Mouse (Mus musculus) layer of hippocampus, adult 2 months (tissue): ENCODE measurements around the gene Gsta2. TPM values are rescaled to one million over a fixed set of nuclear protein-coding genes. Genes with fewer than 3 reads are reported as not detected.
"Not testable (repeated sequence)": the region's sequence is repeated elsewhere in the genome, so short reads cannot be mapped to it uniquely, and the experiment has no call there.

Experiments
- DNase-seq, 2 experiments: peaks; one replicate each; pipeline ENCODE4 v3.0.0; 2022; ENCODE audit warnings: low spot score in 2 of 2
- H3K27ac ChIP-seq: fragments of 200-600 bp; 2 replicates; pipeline ENCODE4 v1.8.1; 2022
- H3K4me3 ChIP-seq: fragments of 200-600 bp; 2 replicates; pipeline ENCODE4 v1.8.1; 2022; ENCODE audit warnings: mild to moderate bottlenecking
- CTCF ChIP-seq: fragments of 200-600 bp; conservative IDR thresholded peaks from 2 replicates; pipeline ENCODE4 v1.8.1; 2022; ENCODE audit warnings: antibody characterized with exemption, mild to moderate bottlenecking, moderate library complexity
- total RNA-seq, 2 experiments: library from RNA; stranded (reverse); gene quantifications; 2 replicates each; pipeline ENCODE4 v1.2.3; 2021

The Gsta2 gene
- total RNA-seq, 2 experiments from 2014 or later, result not detected

DNA sequence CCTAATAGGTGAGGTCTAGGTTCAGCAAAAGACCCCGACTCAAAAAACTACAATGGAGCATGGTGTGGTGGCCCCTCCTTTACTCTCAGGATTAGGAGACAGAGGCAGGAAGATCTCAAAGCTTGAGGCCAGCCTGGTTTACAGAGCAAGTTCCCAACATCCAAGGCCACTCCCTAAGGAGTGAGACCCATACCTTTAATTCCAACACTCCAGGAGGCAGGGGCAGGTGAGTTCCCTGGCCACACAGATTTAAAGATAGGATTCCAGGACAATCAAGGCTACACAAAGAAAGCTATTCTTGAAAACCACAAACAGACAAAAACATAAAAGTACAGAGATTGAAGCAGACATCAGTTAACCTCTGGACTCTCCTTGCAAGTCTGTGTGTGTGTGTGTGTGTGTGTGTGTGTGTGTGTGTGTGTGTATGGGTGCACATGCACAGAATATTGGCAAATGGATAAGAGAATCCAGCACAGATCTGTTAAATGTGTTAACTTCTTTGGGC is 19.3 kb upstream of the Gsta2 start:
- H3K4me3 ChIP-seq, result no peak overlapping the region
- no peak for TF ChIP-seq CTCF
- H3K27ac ChIP-seq, result no peak overlapping the region
- no peak for DNase-seq

DNA sequence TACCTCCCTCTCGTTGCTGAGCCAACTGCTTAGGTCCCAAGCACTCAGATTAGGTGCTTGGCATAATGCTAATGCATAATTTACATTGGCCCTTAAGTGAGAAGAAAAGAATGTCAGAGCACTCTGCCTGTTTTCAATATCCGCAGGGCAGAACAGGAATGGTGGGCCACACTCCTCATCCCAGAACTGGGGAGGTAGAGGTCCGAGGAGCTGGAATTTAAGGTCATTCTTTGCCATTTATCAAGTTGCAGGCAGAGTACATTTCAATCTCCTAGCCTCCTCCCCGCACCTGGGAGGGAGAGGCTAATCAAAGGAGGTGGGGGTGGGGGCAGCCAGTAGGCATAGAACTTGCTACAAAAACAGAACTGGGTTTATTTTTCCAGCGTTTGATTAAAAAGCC is 18.8 kb upstream of the Gsta2 start:
- Histone ChIP-seq H3K27ac (no peak overlapping the region), H3K4me3 (no peak overlapping the region)
- TF ChIP-seq CTCF, result no peak
- DNase-seq, result no peak

DNA sequence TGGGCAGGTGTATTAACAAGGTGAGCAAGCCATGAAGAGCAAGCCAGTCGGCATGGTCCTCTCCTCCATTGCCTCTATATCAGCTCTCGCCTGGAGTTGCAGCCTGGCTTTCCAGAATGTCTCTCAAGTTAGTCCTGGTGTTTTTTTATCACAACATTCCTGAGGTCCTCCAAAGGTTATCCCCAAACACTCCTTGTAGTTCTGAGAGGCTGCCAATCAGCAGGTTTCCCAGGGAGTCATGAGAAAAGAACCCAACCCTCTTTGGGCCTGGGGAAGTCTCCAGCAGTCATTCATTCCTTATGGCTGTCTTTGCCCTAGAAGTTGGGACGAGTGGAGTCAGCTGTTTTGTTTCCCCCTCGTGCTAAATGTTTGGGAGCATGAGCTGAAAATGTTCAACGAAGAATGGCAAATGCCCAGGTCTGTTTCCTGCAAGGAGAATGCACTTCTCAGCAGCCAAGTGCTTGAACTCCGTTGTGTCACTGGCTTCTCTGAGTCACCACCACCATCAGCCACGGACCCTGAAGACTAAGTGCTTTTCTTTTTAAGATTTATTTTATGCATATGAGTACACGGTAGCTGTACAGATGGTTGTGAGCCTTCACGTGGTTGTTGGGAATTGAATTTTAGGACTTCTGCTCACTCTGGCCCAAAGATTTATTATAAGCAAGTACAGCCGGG is 17.4 kb upstream of the Gsta2 start:
- no peak for DNase-seq
- Histone ChIP-seq H3K27ac (no peak overlapping the region), H3K4me3 (no peak overlapping the region)
- TF ChIP-seq CTCF, result no peak

DNA sequence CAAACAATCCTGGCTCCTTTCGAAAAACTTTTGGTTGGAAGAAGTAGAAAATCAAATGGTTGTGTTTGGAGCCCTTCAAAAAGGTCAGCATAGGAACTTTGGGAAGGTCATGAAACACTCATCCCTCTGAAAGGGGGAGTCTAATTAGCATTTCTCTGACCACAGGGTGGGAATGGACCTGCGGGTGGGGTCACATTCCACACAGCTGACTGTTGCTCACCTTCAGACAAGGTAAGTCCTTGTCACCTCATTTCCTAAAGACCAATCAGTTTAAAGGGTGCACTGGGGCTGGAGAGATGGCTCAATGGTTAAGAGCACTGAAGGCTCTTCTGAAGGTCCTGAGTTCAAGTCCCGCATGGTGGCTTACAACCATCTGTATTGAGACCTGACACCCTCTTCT is 15.9 kb upstream of the Gsta2 start:
- H3K4me3 ChIP-seq, result no peak overlapping the region

DNA sequence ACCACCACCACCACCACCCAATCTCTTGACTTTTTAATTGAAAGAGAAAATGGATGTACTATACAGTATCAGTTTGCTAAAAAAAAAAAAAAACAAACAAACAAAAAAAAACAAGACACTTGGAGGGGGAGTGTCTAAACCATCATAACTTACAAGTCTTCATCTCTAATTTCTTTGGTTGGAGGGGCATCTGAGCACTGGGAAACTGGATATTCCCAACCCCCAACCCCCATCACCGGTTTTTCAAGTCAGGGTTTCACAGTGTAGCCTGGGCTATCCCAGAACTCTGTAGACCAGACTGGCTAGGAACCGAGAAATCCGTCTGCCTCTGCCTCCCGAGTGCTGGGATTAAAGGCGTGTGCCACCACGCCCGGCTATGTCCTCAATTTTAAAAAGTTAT is 14.2 kb upstream of the Gsta2 start:
- Histone ChIP-seq H3K27ac (no peak overlapping the region), H3K4me3 (no peak overlapping the region)
- no peak for TF ChIP-seq CTCF
- no peak for DNase-seq

More for the DNA sequence above, 15.9 kb upstream of the Gsta2 start:
- no peak for TF ChIP-seq CTCF
- DNase-seq, result no peak
- no peak overlapping the region for H3K27ac ChIP-seq

DNA sequence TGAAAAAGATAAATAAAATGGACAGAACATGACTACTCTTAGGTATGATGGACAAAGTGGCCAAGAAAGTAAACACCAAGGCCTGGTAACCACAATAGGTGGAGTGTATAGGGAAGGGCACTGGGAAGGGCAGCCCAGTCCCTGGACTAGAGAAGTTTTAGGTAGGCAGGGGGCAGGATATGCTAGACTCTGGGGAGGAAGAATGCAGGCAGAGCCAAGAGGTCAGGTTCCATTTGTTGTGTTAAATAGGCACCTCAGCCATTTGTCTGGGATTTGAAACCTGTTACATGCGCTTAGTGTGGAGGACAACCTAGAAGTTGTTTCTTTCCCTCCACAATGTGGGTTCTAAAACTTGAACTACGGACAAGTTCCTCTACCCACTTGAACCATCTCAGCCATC is 13.8 kb upstream of the Gsta2 start:
- TF ChIP-seq CTCF, result no peak
- H3K4me3 ChIP-seq, result no peak overlapping the region
- no peak overlapping the region for H3K27ac ChIP-seq
- no peak for DNase-seq

DNA sequence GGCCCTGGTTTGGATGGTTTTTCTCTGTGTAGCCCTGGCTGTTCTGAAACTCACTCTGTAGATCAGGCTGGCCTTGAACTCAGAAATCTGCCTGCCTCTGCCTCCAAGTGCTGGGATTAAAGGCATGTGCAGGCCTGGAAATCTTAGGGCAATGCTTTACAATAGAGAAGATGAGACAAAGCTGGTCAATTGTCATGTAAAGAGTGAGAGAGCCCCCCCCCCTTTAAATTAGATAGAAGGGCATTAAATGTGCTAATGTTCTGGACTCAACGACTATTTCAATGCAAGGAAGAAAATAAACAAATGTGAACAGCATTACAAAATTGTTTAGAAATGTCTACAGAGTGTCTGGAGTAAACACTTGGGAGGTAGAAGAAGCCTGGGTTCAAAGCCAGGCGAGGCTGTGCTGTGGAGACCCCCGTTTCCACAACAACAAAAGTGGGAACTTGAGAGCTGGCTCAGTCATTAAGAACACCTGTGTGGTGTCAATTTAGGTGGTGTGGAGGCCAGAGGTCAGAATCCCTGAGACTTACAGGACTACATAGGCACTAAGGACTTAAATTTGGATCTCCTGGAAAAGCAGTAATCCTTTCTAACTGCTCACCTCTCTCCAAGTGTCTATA is 13.2 kb upstream of the Gsta2 start:
- DNase-seq, result no peak
- H3K27ac ChIP-seq, result no peak overlapping the region
- TF ChIP-seq CTCF, result no peak
- H3K4me3 ChIP-seq, result no peak overlapping the region

DNA sequence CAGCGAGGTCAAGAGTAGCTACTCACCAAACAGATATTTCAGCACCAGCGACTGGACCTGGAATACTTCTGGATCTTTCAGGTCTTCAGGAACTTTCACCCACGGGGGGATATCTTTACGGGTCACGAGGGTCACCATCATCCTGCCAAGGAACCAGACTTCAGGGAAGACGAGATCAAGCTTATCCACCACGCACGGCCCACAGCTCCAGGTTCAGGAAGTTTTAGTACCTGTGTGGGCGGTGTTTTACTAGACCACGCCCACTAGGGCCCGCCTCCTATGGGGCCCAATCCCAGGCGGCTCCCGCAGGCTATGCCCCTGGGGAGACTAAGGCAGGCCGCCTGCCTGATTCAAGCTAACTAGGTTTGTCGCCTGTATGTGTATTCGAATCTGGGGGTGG is 12.4 kb upstream of the Gsta2 start, which contains the start of gene Dppa5a:
Dppa5a (minus strand) TSS at position 219 of the 400 bp plus-strand sequence.
- not testable (repeated sequence) for H3K27ac ChIP-seq, H3K4me3 ChIP-seq, DNase-seq

DNA sequence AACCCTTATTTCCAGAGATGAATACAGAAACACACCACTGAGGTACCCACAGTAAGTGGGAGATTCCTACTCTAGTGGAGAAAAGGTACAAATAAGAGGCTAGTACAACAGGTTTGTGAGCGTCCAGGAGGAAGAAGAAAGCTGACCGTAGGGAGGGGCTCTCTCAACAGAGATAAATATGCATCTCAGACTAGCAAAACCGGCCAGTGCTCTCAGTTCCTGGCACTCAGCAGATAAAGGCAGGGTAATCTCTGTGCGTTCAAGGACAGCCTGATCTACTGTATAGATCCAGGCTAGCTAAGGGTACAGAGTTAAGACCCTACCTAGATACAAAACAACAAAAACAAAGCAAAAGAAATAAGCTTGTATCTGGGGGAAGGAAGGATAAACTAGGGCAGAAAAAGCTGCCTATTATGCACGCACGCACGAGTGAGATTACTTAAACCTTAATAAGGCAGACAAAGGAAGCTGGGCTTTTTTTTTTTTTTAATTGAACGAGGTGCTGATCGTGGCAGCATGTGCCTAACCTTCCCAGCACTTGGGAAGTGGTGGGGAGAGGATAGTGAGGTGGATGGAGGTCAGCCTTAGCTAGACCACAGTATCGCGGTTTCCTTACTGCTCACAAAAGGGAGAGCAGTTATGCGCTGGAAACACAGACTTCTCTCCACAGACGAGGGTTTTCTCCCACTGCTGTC is 10.4 kb upstream of the Gsta2 start:
- Histone ChIP-seq H3K27ac (no peak overlapping the region), H3K4me3 (no peak overlapping the region)
- DNase-seq, result no peak
- TF ChIP-seq CTCF, result no peak

DNA sequence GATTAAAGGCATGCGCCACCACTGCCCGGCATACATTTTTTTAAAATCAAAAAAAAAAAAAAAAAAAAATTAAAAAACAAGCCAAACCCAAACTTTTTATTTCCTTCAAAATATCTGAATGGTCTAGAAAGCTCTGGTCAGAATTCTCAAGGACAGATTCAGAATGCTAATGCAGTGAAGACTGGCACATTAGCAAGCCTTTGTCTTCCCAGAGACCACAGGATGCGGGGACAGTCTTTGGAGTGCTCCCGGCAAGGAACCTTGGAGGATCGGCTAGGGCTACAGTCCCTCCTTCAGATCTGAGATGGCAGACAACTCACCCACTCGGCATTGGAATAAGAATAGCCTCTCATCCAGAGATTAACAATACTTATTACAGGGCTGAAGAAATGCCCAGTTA is 9.1 kb upstream of the Gsta2 start:
- TF ChIP-seq CTCF, result no peak
- H3K27ac ChIP-seq, result no peak overlapping the region
- DNase-seq, result no peak
- no peak overlapping the region for H3K4me3 ChIP-seq

DNA sequence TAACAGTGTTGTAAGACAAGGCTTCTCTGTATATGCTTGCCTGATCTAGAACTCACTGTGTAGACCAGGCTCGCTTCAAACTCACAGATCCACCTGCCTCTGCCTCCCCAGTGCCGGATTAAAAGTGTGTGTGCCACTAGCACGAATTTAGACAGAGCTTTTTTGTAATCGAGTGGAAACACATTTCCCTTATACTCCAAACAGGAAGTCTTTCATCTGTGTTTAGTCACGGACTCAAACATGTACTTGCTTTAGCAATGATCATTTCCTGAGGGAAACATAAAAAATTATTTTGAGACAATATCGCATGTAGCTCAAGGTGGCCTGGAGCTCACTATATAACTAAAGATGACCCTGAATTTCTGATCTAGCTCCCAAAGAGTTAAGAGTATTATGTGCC is 7.8 kb upstream of the Gsta2 start:
- TF ChIP-seq CTCF, result no peak
- no peak for DNase-seq
- no peak overlapping the region for H3K27ac ChIP-seq
- no peak overlapping the region for H3K4me3 ChIP-seq

DNA sequence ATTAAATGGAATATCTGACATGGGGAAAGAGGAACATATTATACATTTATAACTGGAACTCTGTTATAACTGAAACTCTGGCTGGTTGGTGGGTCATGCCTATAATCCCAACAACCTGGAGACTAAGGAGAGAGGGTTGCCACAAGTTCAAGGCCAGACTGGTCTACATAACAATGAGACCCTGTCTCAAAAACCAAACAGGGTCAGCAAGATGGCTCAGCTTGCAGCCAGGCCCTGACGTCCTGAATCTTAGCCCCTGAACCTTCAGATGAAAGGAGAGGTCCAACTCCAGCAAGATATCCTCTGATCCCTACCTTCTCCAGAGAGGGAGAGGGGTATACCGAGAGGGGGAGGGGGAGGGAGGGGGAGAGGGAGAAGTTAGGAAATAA is 4.9 kb upstream of the Gsta2 start:
- H3K4me3 ChIP-seq, result no peak overlapping the region
- no peak for TF ChIP-seq CTCF
- DNase-seq, result no peak
- H3K27ac ChIP-seq, result no peak overlapping the region

DNA sequence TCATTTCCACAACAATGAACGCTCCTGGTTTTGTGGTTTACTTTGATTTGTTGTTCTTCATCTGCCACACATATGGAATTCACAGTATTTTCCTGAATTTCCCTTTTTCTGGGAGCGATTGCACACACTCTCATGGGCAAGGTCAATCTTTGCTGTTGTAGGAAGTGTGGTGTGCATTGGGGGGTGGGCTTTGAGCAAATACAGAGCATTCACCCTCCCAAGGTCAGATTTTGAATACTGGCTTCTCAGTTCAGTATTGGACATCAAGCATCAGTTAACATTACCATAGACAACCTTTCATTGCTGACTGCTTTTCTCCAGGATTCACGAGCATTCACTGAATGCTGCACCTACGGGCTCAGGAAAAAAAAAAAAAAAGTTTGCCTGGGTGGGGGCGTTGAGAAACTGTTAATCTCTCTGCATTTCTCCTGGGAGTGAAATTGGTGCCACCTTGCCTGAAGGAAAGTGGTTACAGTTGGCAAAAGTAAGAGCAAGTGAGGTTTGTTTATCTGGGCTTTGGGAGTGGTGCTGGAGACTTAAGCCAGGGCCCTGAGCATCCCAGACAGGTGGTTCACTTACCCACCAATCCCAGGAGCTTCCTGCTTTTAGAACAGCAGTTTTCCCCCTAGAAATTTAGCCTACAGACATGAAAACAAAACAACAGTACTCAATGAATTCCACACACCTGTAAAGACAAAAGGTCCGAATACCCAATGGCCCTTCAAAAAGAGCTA is 4.3 kb upstream of the Gsta2 start:
- no peak overlapping the region for H3K4me3 ChIP-seq

More for the DNA sequence above, 4.3 kb upstream of the Gsta2 start:
- no peak for DNase-seq
- no peak overlapping the region for H3K27ac ChIP-seq
- TF ChIP-seq CTCF, result no peak
